Mouse (Mus musculus) forebrain, embryonic 14.5 days (tissue): ENCODE measurements around the gene Cotl1. TPM values are rescaled to one million over a fixed set of nuclear protein-coding genes. Genes with fewer than 3 reads are reported as not detected.

Experiments used
- ATAC-seq: fragments of 200-750 bp; cut with Nextera tagmentation; 2 replicates; pipeline ENCODE4 v1.8.0; 2017; ENCODE audit warnings: mild to moderate bottlenecking, moderate library complexity
- DNase-seq: peaks from one replicate; pipeline ENCODE4 v3.0.0-alpha.2; 2015; ENCODE audit warnings: low spot score
- H3K27ac ChIP-seq: fragments of 300-500 bp; sonication (generic); 2 replicates; pipeline ENCODE4 v1.5.1; 2014; ENCODE audit warnings: low read depth, mild to moderate bottlenecking, control low read depth, low read length, moderate library complexity
- H3K27me3 ChIP-seq: fragments of 300-500 bp; sonication (generic); replicated peaks from 2 replicates; pipeline ENCODE4 v1.6.1; 2014; ENCODE audit warnings: low read length, control low read depth, mixed read lengths; ENCODE audit not compliant: control insufficient read depth, insufficient read depth
- H3K36me3 ChIP-seq: fragments of 300-500 bp; sonication (generic); 2 replicates; pipeline ENCODE4 v1.6.1; 2014; ENCODE audit warnings: low read length, control low read depth; ENCODE audit not compliant: control insufficient read depth, insufficient read depth
- H3K4me1 ChIP-seq: fragments of 300-500 bp; sonication (generic); 2 replicates; pipeline ENCODE4 v1.6.1; 2014; ENCODE audit warnings: antibody characterized with exemption, low read length, control low read depth; ENCODE audit not compliant: control insufficient read depth, insufficient read depth
- H3K4me2 ChIP-seq: fragments of 300-500 bp; sonication (generic); 2 replicates; pipeline ENCODE4 v1.6.1; 2014; ENCODE audit warnings: mild to moderate bottlenecking, control low read depth, low read length
- H3K4me3 ChIP-seq: fragments of 300-500 bp; sonication (generic); 2 replicates; pipeline ENCODE4 v1.5.1; 2014; ENCODE audit warnings: low read depth, low read length, control low read depth
- H3K9ac ChIP-seq: fragments of 300-500 bp; sonication (generic); 2 replicates; pipeline ENCODE4 v1.6.1; 2014; ENCODE audit warnings: mild to moderate bottlenecking, low read length, control low read depth, moderate library complexity
- H3K9me3 ChIP-seq: fragments of 300-500 bp; sonication (generic); replicated peaks from 2 replicates; pipeline ENCODE4 v1.6.1; 2016; ENCODE audit warnings: low read length, control low read depth, mixed read lengths; ENCODE audit not compliant: control insufficient read depth
- WGBS: fragments of 180-500 bp; shearing (Covaris S2); extraction: QIAGEN DNeasy Blood & Tissue Kit; methylation state at CpG from one replicate; pipeline ENCODE4 v1.1.7; 2014; 5-methylcytosine and 5-hydroxymethylcytosine counted together
- polyA plus RNA-seq: library from polyadenylated mRNA; unstranded; fragments of >200 nt; fragmentation: Nextera tagmentation; extraction: Ambion mirVana; gene quantifications from 2 replicates; pipeline ENCODE4 v1.2.1, GENCODE M21; 2014

The Cotl1 gene
- polyA plus RNA-seq, 1 experiment from 2014 or later, result 403 TPM

- H3K27ac ChIP-seq, result no peak overlapping the region
- WGBS, result 87% methylated on average over 22 of the region's 22 CpGs
Measured at GRCm38 (mm10) chr8:119765761-119766444, 74.4 kb downstream of the Cotl1 start.

DNA sequence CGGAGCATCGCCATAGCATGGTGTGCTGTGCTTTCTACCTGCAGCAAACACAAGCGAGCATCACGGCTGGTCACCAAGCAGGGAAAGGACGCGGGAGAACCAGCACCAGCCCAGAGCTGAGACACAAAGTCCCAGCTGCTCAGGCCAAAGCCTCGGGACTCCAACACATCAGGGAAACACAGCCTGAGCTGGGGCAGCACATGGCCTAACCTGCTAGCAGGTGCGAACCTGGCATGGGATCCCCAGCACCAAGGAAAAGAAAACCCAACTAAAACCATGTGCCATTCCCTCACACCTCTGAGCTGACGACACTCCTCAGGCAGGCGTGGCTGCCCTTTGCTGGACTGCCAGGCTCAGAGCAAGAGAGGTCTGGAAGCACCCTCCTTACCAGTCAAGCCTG is 75.0 kb downstream of the Cotl1 start:
- no peak for ATAC-seq

More at GRCm38 (mm10) chr8:119765761-119766444, 74.4 kb downstream of the Cotl1 start:
- no peak overlapping the region for H3K4me2 ChIP-seq
- ATAC-seq (no peak), DNase-seq (no peak)
- no peaks in the 10 kb centered on the region for H3K4me1 ChIP-seq
- no peaks in the 10 kb centered on the region for H3K9me3 ChIP-seq
- H3K4me3 ChIP-seq, result no peak overlapping the region
- H3K9ac ChIP-seq, result no peak overlapping the region
- peaks cover 54% of the 10 kb centered on the region for H3K36me3 ChIP-seq
- H3K27me3 ChIP-seq, result no peaks in the 10 kb centered on the region

GRCm38 (mm10) chr8:119762226-119763220 is 77.8 kb downstream of the Cotl1 start:
- WGBS, result 89% methylated on average over 21 of the region's 21 CpGs
- DNase-seq (no peak), ATAC-seq (no peak)
- no peak overlapping the region for H3K4me3 ChIP-seq
- H3K4me2 ChIP-seq, result no peak overlapping the region
- peaks cover 47% of the 10 kb centered on the region for H3K36me3 ChIP-seq
- H3K4me1 ChIP-seq, result no peaks in the 10 kb centered on the region
- no peak overlapping the region for H3K9ac ChIP-seq
- H3K27me3 ChIP-seq, result no peaks in the 10 kb centered on the region
- H3K9me3 ChIP-seq, result no peaks in the 10 kb centered on the region
- no peak overlapping the region for H3K27ac ChIP-seq

More for the DNA sequence above, 75.0 kb downstream of the Cotl1 start:
- no peak for DNase-seq
- Histone ChIP-seq H3K9ac (no peak overlapping the region), H3K4me3 (no peak overlapping the region), H3K27ac (no peak overlapping the region), H3K9me3 (no peaks in the 10 kb centered on the region), H3K36me3 (peaks cover 57% of the 10 kb centered on the region), H3K27me3 (no peaks in the 10 kb centered on the region), H3K4me1 (no peaks in the 10 kb centered on the region), H3K4me2 (no peak overlapping the region)
- WGBS, result 89% methylated on average over 10 of the region's 10 CpGs

- Histone ChIP-seq H3K9ac (no peak overlapping the region), H3K4me3 (no peak overlapping the region), H3K36me3 (peaks cover 39% of the 10 kb centered on the region), H3K4me2 (no peak overlapping the region), H3K4me1 (no peaks in the 10 kb centered on the region), H3K27ac (no peak overlapping the region), H3K9me3 (no peaks in the 10 kb centered on the region), H3K27me3 (no peaks in the 10 kb centered on the region)
- no peak for DNase-seq
- no peak for ATAC-seq
- 93% methylated on average over 11 of the region's 11 CpGs for WGBS
Measured at GRCm38 (mm10) chr8:119761692-119762091, 78.7 kb downstream of the Cotl1 start.

Other genes with a start within 250 kb of the Cotl1 start
- 13.7 and 15.5 TPM in 2 replicates for gene Taf1c, start 235.3 kb downstream of the Cotl1 start, polyA plus RNA-seq
- gene Adad2, start 227.8 kb downstream of the Cotl1 start, polyA plus RNA-seq, result 0.09 TPM in 1 of 2 replicates, not detected in the other
- gene Kcng4, start 204.9 kb downstream of the Cotl1 start, polyA plus RNA-seq, result 0.20 and 0.21 TPM in 2 replicates
- gene Wfdc1, start 174.2 kb downstream of the Cotl1 start, polyA plus RNA-seq, result 3.7 and 4.5 TPM in 2 replicates
- 0.05 TPM in 1 of 2 replicates, not detected in the other for gene Atp2c2, start 140.5 kb downstream of the Cotl1 start, polyA plus RNA-seq
- gene Tldc1, start 62.1 kb downstream of the Cotl1 start, polyA plus RNA-seq, result 5.1 and 6.0 TPM in 2 replicates
- 11.9 and 12.5 TPM in 2 replicates for gene Klhl36, start 21.7 kb upstream of the Cotl1 start, polyA plus RNA-seq
- gene Usp10, start 69.8 kb upstream of the Cotl1 start, polyA plus RNA-seq, result 94.2 and 119 TPM in 2 replicates
- 4.5 and 7.4 TPM in 2 replicates for gene Gm20388, start 70.3 kb upstream of the Cotl1 start, polyA plus RNA-seq
- 0.79 and 0.95 TPM in 2 replicates for gene Crispld2, start 151.9 kb upstream of the Cotl1 start, polyA plus RNA-seq